Mouse (Mus musculus) hindbrain, embryonic 16.5 days (tissue): ENCODE results near the gene Zfp518a. TPM values are rescaled to one million over a fixed set of nuclear protein-coding genes. Genes with fewer than 3 reads are reported as not detected.

Source experiments
- ATAC-seq: fragments of 200-750 bp; cut with Nextera tagmentation; 2 replicates; pipeline ENCODE4 v1.8.0; 2017; ENCODE audit warnings: moderate TSS enrichment, moderate library complexity
- H3K27ac ChIP-seq: fragments of 300-500 bp; sonication (generic); 2 replicates; pipeline ENCODE4 v1.5.1; 2014; ENCODE audit warnings: low read depth, mild to moderate bottlenecking, control low read depth, low read length, moderate library complexity
- H3K27me3 ChIP-seq: fragments of 300-500 bp; sonication (generic); replicated peaks from 2 replicates; pipeline ENCODE4 v1.6.1; 2014; ENCODE audit warnings: low read length; ENCODE audit not compliant: control insufficient read depth, insufficient read depth
- H3K36me3 ChIP-seq: fragments of 300-500 bp; sonication (generic); 2 replicates; pipeline ENCODE4 v1.6.1; 2014; ENCODE audit warnings: mild to moderate bottlenecking, low read length, moderate library complexity, mixed read lengths; ENCODE audit not compliant: control insufficient read depth, insufficient read depth
- H3K4me1 ChIP-seq: fragments of 300-500 bp; sonication (generic); 2 replicates; pipeline ENCODE4 v1.6.1; 2014; ENCODE audit warnings: low read depth, low read length; ENCODE audit not compliant: control insufficient read depth, insufficient read depth
- H3K4me2 ChIP-seq: fragments of 300-500 bp; sonication (generic); 2 replicates; pipeline ENCODE4 v1.6.1; 2014; ENCODE audit warnings: mild to moderate bottlenecking, low read length, control low read depth, moderate library complexity
- H3K4me3 ChIP-seq: fragments of 300-500 bp; sonication (generic); 2 replicates; pipeline ENCODE4 v1.5.1; 2014; ENCODE audit warnings: mild to moderate bottlenecking, low read length, control low read depth, moderate library complexity
- H3K9ac ChIP-seq: fragments of 300-500 bp; sonication (generic); 2 replicates; pipeline ENCODE4 v1.6.1; 2014; ENCODE audit warnings: low read depth, mild to moderate bottlenecking, control low read depth, low read length, moderate library complexity
- H3K9me3 ChIP-seq: fragments of 300-500 bp; sonication (generic); 2 replicates; pipeline ENCODE4 v1.6.1; 2014; ENCODE audit warnings: mild to moderate bottlenecking, low read length, moderate library complexity; ENCODE audit not compliant: control insufficient read depth
- WGBS: fragments of 180-500 bp; shearing (Covaris S2); extraction: QIAGEN DNeasy Blood & Tissue Kit; methylation state at CpG from one replicate; pipeline ENCODE4 v1.1.7; 2014; 5-methylcytosine and 5-hydroxymethylcytosine counted together
- microRNA-seq: library from miRNA; unstranded; fragments of <30 nt; microRNA quantifications from one replicate; pipeline ENCODE4, GENCODE M21; 2017
- polyA plus RNA-seq: library from polyadenylated mRNA; unstranded; fragments of >200 nt; fragmentation: Nextera tagmentation; extraction: Ambion mirVana; gene quantifications from 2 replicates; pipeline ENCODE4 v1.2.1, GENCODE M21; 2015

Gene Zfp518a
- polyA plus RNA-seq, 1 experiment from 2014 or later, result 3.2 TPM

GRCm38 (mm10) chr19:40964367-40964891 lies 69.9 kb downstream of the Zfp518a start:
- H3K36me3 ChIP-seq, result no peaks in the 10 kb centered on the region
- H3K9me3 ChIP-seq, result no peaks in the 10 kb centered on the region
- H3K4me3 ChIP-seq, result no peak overlapping the region
- H3K4me1 ChIP-seq, result no peaks in the 10 kb centered on the region
- no peak overlapping the region for H3K27ac ChIP-seq
- WGBS, result 70% methylated on average over 3 of the region's 3 CpGs
- H3K4me2 ChIP-seq, result no peak overlapping the region
- H3K27me3 ChIP-seq, result no peaks in the 10 kb centered on the region
- H3K9ac ChIP-seq, result no peak overlapping the region
- ATAC-seq, result no peak

DNA sequence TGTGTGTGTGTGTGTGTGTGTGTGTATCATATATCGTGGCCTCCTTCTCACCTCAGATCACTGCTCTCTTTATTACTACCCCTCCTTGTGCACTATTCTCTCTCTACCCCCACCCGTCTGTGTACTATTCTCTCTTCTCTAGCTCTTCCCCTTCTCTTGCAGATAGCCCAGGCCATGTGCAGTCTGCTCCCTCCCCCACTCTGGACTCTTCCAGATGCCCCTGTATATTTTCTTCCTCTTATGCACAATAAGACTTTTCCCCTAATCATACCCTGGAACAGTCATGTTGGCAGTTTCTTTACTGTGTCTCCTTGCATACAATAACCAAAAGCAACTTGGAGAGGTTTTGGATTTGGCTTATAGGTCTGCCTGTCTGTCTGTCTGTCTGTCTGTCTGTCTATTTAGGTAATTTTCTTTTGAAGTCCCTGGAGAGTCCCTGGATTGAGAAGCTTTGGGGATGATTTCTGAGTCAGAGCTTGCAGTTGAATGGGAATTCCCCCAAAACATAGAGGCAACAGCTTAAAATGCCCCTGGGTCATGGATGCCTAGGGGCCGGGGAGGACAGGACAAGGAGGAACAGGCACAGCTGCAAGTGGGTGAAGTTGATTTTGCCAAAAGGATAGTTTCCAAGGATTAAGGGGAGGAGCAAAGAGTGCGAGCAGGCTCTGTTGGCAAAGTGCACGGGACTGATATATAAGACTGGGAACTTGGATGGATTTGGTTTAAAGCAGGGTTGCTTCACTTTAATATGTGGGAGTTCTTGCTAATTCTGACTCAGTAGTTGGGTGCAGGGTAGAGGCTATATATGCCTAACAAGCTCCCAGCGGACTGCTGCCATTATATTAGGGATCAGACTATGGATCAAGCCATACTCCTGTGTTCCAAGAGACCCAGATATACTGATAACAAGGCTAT lies 70.7 kb downstream of the Zfp518a start:
- Histone ChIP-seq H3K4me3 (no peak overlapping the region), H3K4me2 (no peak overlapping the region), H3K4me1 (no peaks in the 10 kb centered on the region), H3K36me3 (no peaks in the 10 kb centered on the region), H3K9me3 (no peaks in the 10 kb centered on the region), H3K9ac (no peak overlapping the region), H3K27ac (no peak overlapping the region), H3K27me3 (no peaks in the 10 kb centered on the region)
- ATAC-seq, result no peak
- WGBS, result 91% methylated on average over 6 of the region's 6 CpGs

Small RNA genes lying within 50 kb of the gene (microRNA-seq; reads per million reads assigned to microRNA genes)
- not detected for gene Mir8092

Other genes starting within 250 kb of the Zfp518a start
- gene Cc2d2b, start 146.0 kb upstream of the Zfp518a start, polyA plus RNA-seq, result 0.12 and 0.44 TPM in 2 replicates
- 11.9 and 15.2 TPM in 2 replicates for gene Ccnj, start 63.4 kb upstream of the Zfp518a start, polyA plus RNA-seq
- 0.96 and 0.97 TPM in 2 replicates for gene Blnk, start 99.8 kb downstream of the Zfp518a start, polyA plus RNA-seq
- gene Dntt, start 134.6 kb downstream of the Zfp518a start, polyA plus RNA-seq, result 0.10 TPM in 1 of 2 replicates, not detected in the other
- not detected in 2 replicates for gene Opalin, start 182.4 kb downstream of the Zfp518a start, polyA plus RNA-seq